Mouse (Mus musculus): ENCODE measurements around the gene Srf.

GRCm38 (mm10) chr17:46513329-46513728, 42.6 kb downstream of the Srf start:
- TF ChIP-seq CHD2 (IDR thresholded peaks at IDR 0.05; ENCODE audit: low read depth, low read length) = no peak
- no peak for TF ChIP-seq ZC3H11A (IDR thresholded peaks at IDR 0.05; ENCODE audit: borderline replicate concordance, low read depth, low read length)
- peak; percentile 93 for TF ChIP-seq HCFC1 (IDR thresholded peaks at IDR 0.05; ENCODE audit: borderline replicate concordance, insufficient read depth, low read length)

All from ES-E14 (cell line).